Mouse (Mus musculus) heart, adult 2 months (tissue): ENCODE data around the gene Trim47. TPM values are rescaled to one million over a fixed set of nuclear protein-coding genes. Genes with fewer than 3 reads are reported as not detected.

Experiments used
- DNase-seq, 2 experiments: peaks; one replicate each; pipeline ENCODE4 v3.0.0; 2021
- H3K27ac ChIP-seq: fragments of 200-600 bp; 2 replicates; pipeline ENCODE4 v1.8.1; 2022
- H3K27me3 ChIP-seq: fragments of 200-500 bp; 2 replicates; pipeline ENCODE4 v1.6.1; 2012; ENCODE audit warnings: mild to moderate bottlenecking, low read length, inconsistent platforms, mixed read lengths; ENCODE audit not compliant: control insufficient read depth, insufficient read depth
- H3K36me3 ChIP-seq: fragments of 200-500 bp; 2 replicates; pipeline ENCODE4 v1.6.1; 2012; ENCODE audit warnings: low read length, inconsistent platforms; ENCODE audit not compliant: control insufficient read depth, insufficient read depth
- H3K4me1 ChIP-seq: fragments of 200-500 bp; 2 replicates; pipeline ENCODE4 v1.6.1; 2011; ENCODE audit warnings: low read length; ENCODE audit not compliant: control insufficient read depth, insufficient read depth
- H3K4me3 ChIP-seq: fragments of 200-600 bp; 2 replicates; pipeline ENCODE4 v1.8.1; 2022
- H3K79me2 ChIP-seq: fragments of 200-500 bp; replicated peaks from 2 replicates; pipeline ENCODE4 v1.6.1; 2012; ENCODE audit warnings: mild to moderate bottlenecking, inconsistent platforms, low read length, moderate library complexity, mixed read lengths; ENCODE audit not compliant: control insufficient read depth, insufficient read depth
- H3K9ac ChIP-seq: fragments of 200-500 bp; 2 replicates; pipeline ENCODE4 v1.6.1; 2012; ENCODE audit warnings: low read depth, mild to moderate bottlenecking, control low read depth, inconsistent platforms, low read length, mixed read lengths
- CTCF ChIP-seq: fragments of 200-600 bp; IDR thresholded peaks from 2 replicates; pipeline ENCODE4 v1.8.1; 2022; ENCODE audit warnings: antibody characterized with exemption, mild to moderate bottlenecking, moderate library complexity
- EP300 ChIP-seq: fragments of 200-500 bp; IDR thresholded peaks from 2 replicates; pipeline ENCODE4 v1.6.1; 2011; ENCODE audit warnings: low read depth, low read length, control low read depth; ENCODE audit not compliant: insufficient read depth
- POLR2A ChIP-seq: fragments of 200-500 bp; IDR thresholded peaks from 2 replicates; pipeline ENCODE4 v1.6.1; 2011; ENCODE audit warnings: mild to moderate bottlenecking, low read depth, low read length, control low read depth; ENCODE audit not compliant: insufficient read depth
- WGBS: fragments of 180-500 bp; shearing (Covaris S2); methylation state at CpG from one replicate; pipeline ENCODE4 v1.1.7; 2018; 5-methylcytosine and 5-hydroxymethylcytosine counted together
- intact Hi-C: fragments of 180-260 bp; cut with DNase I; formaldehyde crosslinking; loops from one replicate; pipeline ENCODE4 v1.15.1; 2025
- polyA plus RNA-seq: library from polyadenylated mRNA; depleted of rRNA; stranded (reverse); fragments of >200 nt; gene quantifications from 2 replicates; pipeline ENCODE4 v1.2.3, GENCODE M21; 2012; rRNA removed
- total RNA-seq, 2 experiments: library from RNA; stranded (reverse); gene quantifications; 2 replicates each; pipeline ENCODE4 v1.2.3; 2021

Gene Trim47
- total and polyA plus RNA-seq, 3 experiments = 23.1 to 29.5 (median 28.2) TPM

GRCm38 (mm10) chr11:116058022-116058614 is 68.9 kb downstream of the Trim47 start:
- TF ChIP-seq EP300 (no peak), CTCF (no peak), POLR2A (no peak)
- no peak overlapping the region for H3K9ac ChIP-seq
- WGBS = 65% methylated on average over 12 of the region's 12 CpGs

GRCm38 (mm10) chr11:116057237-116057881 is 69.7 kb downstream of the Trim47 start:
- H3K4me3 ChIP-seq = no peak overlapping the region
- intact Hi-C loops = no loop called here

More at GRCm38 (mm10) chr11:116058022-116058614, 68.9 kb downstream of the Trim47 start:
- H3K27ac ChIP-seq = no peak overlapping the region
- H3K4me1 ChIP-seq = no peaks in the 10 kb centered on the region; the same call in 1 of the 2 replicates
- no peaks in the 10 kb centered on the region for H3K79me2 ChIP-seq
- DNase-seq = no peak
- no peak overlapping the region for H3K4me3 ChIP-seq
- H3K27me3 ChIP-seq = no peaks in the 10 kb centered on the region
- intact Hi-C loops = no loop called here
- no peaks in the 10 kb centered on the region for H3K36me3 ChIP-seq

GRCm38 (mm10) chr11:116055873-116056272 is 71.1 kb downstream of the Trim47 start:
- DNase-seq = no peak
- WGBS = 80% methylated on average over 11 of the region's 11 CpGs
- Histone ChIP-seq H3K36me3 (no peaks in the 10 kb centered on the region), H3K79me2 (no peaks in the 10 kb centered on the region), H3K27ac (no peak overlapping the region), H3K9ac (no peak overlapping the region), H3K4me3 (no peak overlapping the region), H3K27me3 (no peaks in the 10 kb centered on the region), H3K4me1 (no peaks in the 10 kb centered on the region; the same call in 1 of the 2 replicates)
- intact Hi-C loops = no loop called here
- TF ChIP-seq CTCF (no peak), EP300 (no peak)

More at GRCm38 (mm10) chr11:116057237-116057881, 69.7 kb downstream of the Trim47 start:
- TF ChIP-seq POLR2A (no peak), EP300 (no peak)
- no peaks in the 10 kb centered on the region for H3K36me3 ChIP-seq
- no peaks in the 10 kb centered on the region; the same call in 1 of the 2 replicates for H3K4me1 ChIP-seq
- DNase-seq = peak in 1 of 2 experiments; percentile 34
- no peaks in the 10 kb centered on the region for H3K79me2 ChIP-seq
- no peaks in the 10 kb centered on the region for H3K27me3 ChIP-seq
- H3K27ac ChIP-seq = no peak overlapping the region
- WGBS = 46% methylated on average over 4 of the region's 4 CpGs
- no peak overlapping the region for H3K9ac ChIP-seq

Other genes starting within 250 kb of the Trim47 start
- gene Smim5, start 227.2 kb downstream of the Trim47 start, total RNA-seq = 10 to 100 TPM; 10.2 to 17.8 TPM
- gene Smim5, start 227.2 kb downstream of the Trim47 start, polyA plus RNA-seq = 21.8 and 32.8 TPM in 2 replicates
- not detected for gene Smim6, start 215.2 kb downstream of the Trim47 start, total RNA-seq
- gene Smim6, start 215.2 kb downstream of the Trim47 start, polyA plus RNA-seq = 0.29 and 0.35 TPM in 2 replicates
- gene Sap30bp, start 193.9 kb downstream of the Trim47 start, total RNA-seq = 10 to 100 TPM; 16.4 to 18.1 TPM
- gene Sap30bp, start 193.9 kb downstream of the Trim47 start, polyA plus RNA-seq = 9.1 and 10.8 TPM in 2 replicates
- gene Recql5, start 193.7 kb downstream of the Trim47 start, total RNA-seq = 1 to 10 TPM; 6.8 to 7.4 TPM
- 10.2 and 12.2 TPM in 2 replicates for gene Recql5, start 193.7 kb downstream of the Trim47 start, polyA plus RNA-seq
- 1 to 10 TPM; 2.6 to 2.9 TPM for gene Itgb4, start 152.5 kb downstream of the Trim47 start, total RNA-seq
- gene Itgb4, start 152.5 kb downstream of the Trim47 start, polyA plus RNA-seq = 1.9 and 3.1 TPM in 2 replicates
- gene Galk1, start 114.5 kb downstream of the Trim47 start, total RNA-seq = 10 to 100 TPM; 14.5 to 14.7 TPM
- gene Galk1, start 114.5 kb downstream of the Trim47 start, polyA plus RNA-seq = 14.6 and 16.4 TPM in 2 replicates
- 100 to 1,000 TPM; 105 to 128 TPM for gene H3f3b, start 99.2 kb downstream of the Trim47 start, total RNA-seq
- 67.5 and 82.1 TPM in 2 replicates for gene H3f3b, start 99.2 kb downstream of the Trim47 start, polyA plus RNA-seq
- gene Unk, start 96.9 kb downstream of the Trim47 start, total RNA-seq = 1 to 10 TPM; 7.1 to 7.9 TPM
- 16.5 and 20.4 TPM in 2 replicates for gene Unk, start 96.9 kb downstream of the Trim47 start, polyA plus RNA-seq
- 1 to 10 TPM in 1 of 2 experiments, under 1 TPM in 1; 0.55 to 1.5 TPM for gene Unc13d, start 49.2 kb downstream of the Trim47 start, total RNA-seq
- gene Unc13d, start 49.2 kb downstream of the Trim47 start, polyA plus RNA-seq = 1.1 and 1.7 TPM in 2 replicates
- 100 to 1,000 TPM in 1 of 2 experiments, 10 to 100 TPM in 1; 91.0 to 108 TPM for gene Wbp2, start 40.2 kb downstream of the Trim47 start, total RNA-seq
- gene Wbp2, start 40.2 kb downstream of the Trim47 start, polyA plus RNA-seq = 151 and 176 TPM in 2 replicates
- gene Trim65, start 3.9 kb upstream of the Trim47 start, total RNA-seq = 1 to 10 TPM; 6.1 to 8.6 TPM
- gene Trim65, start 3.9 kb upstream of the Trim47 start, polyA plus RNA-seq = 8.8 and 10.8 TPM in 2 replicates
- gene Mrpl38, start 11.7 kb upstream of the Trim47 start, total RNA-seq = 10 to 100 TPM; 56.8 to 59.7 TPM
- gene Mrpl38, start 11.7 kb upstream of the Trim47 start, polyA plus RNA-seq = 42.1 and 55.5 TPM in 2 replicates
- 10 to 100 TPM; 14.8 to 15.0 TPM for gene Fbf1, start 41.0 kb upstream of the Trim47 start, total RNA-seq
- gene Fbf1, start 41.0 kb upstream of the Trim47 start, polyA plus RNA-seq = 11.8 and 17.6 TPM in 2 replicates
- 10 to 100 TPM in 1 of 2 experiments, 1 to 10 TPM in 1; 9.1 to 12.8 TPM for gene Ten1, start 71.6 kb upstream of the Trim47 start, total RNA-seq
- 10.2 and 17.0 TPM in 2 replicates for gene Ten1, start 71.6 kb upstream of the Trim47 start, polyA plus RNA-seq
- gene Acox1, start 71.8 kb upstream of the Trim47 start, total RNA-seq = 100 to 1,000 TPM; 159 to 195 TPM
- gene Acox1, start 71.8 kb upstream of the Trim47 start, polyA plus RNA-seq = 134 and 205 TPM in 2 replicates
- gene Evpl, start 110.9 kb upstream of the Trim47 start, total RNA-seq = under 1 TPM; 0.39 to 0.50 TPM
- 0.15 and 0.29 TPM in 2 replicates for gene Evpl, start 110.9 kb upstream of the Trim47 start, polyA plus RNA-seq
- 10 to 100 TPM; 61.5 to 71.2 TPM for gene Srp68, start 147.0 kb upstream of the Trim47 start, total RNA-seq
- gene Srp68, start 147.0 kb upstream of the Trim47 start, polyA plus RNA-seq = 40.0 and 50.7 TPM in 2 replicates
- gene Galr2, start 153.7 kb upstream of the Trim47 start, total RNA-seq = not detected
- gene Galr2, start 153.7 kb upstream of the Trim47 start, polyA plus RNA-seq = 0.18 and 0.32 TPM in 2 replicates
- 10 to 100 TPM; 43.7 to 44.0 TPM for gene Exoc7, start 180.0 kb upstream of the Trim47 start, total RNA-seq
- 28.0 and 29.7 TPM in 2 replicates for gene Exoc7, start 180.0 kb upstream of the Trim47 start, polyA plus RNA-seq
- not detected for gene Foxj1, start 208.2 kb upstream of the Trim47 start, total RNA-seq
- 5.1 TPM in 1 of 2 replicates, not detected in the other for gene Foxj1, start 208.2 kb upstream of the Trim47 start, polyA plus RNA-seq